Mouse (Mus musculus): Measurements from ENCODE around the gene Nsd2.

- TF ChIP-seq CTCF (IDR thresholded peaks at IDR 0.05; ENCODE audit: control insufficient read depth, insufficient read depth, low read length) (no peak), POLR2A (IDR thresholded peaks at IDR 0.05; ENCODE audit: borderline replicate concordance, control insufficient read depth, low read depth, low read length) (no peak)
Observed at GRCm38 (mm10) chr5:33819141-33819875, 1.2 kb upstream of the Nsd2 start.

All from bone marrow, adult 2 months (tissue).